Mouse (Mus musculus): ENCODE measurements at regions not wholly inside any gene's neighbourhood (a gene's known extent, or its start where the extent isn't known, plus 50 kb on each side); places are given as distances from the start of the nearest gene placed in this dataset.

GRCm38 (mm10) chr10:20880251-20880650 lies 72.1 kb upstream of the Ahi1 start:
- TF ChIP-seq POLR2A (IDR thresholded peaks at IDR 0.05; ENCODE audit: borderline replicate concordance, extremely low read depth, low read depth, low read length) (no peak), CTCF (IDR thresholded peaks at IDR 0.05; ENCODE audit: insufficient read depth, low read length) (no peak)
